Mouse (Mus musculus): ENCODE data around the gene Psmd7.
"Not testable (repeated sequence)": the region's sequence is repeated elsewhere in the genome, so short reads cannot be mapped to it uniquely, and the experiment has no call there.

The Psmd7 gene

DNA sequence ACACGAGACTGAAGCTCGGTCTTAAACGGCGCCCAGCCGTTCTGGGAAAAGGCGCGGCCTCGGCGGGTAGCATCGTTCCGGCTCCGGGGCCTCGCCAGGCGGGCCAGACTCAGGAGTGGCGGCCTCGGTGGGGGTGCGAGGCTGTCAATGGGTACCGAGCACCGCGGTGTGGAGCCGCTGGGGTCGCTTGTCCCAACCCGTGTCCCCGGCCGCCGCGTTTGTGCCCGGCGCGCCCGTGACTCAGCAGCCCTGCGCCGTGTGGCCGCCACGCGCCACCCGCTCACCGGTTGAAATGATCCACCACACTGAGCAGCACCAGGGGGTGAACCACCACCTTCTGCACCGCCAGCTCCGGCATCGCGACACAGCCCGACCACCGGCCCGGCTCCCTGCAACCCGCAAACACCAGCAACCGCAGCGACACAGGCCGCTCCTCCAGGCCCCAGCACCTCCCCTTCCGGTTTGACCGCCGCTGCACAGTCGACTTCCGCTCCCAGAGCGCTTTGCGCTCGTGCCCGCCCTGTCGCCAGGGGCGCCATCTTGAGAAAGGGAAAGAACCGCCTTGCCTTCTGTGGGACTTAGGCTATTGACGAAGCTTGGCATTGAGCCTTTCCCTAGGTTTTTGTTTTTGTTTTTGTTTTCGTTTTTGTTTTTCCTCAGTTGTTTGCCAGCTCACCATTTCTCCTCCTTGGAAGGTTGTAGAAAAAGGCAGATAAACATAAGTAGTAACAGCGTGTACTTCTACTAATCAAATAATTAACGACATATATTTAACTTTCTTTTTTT, at the start of gene Psmd7:
Psmd7 (minus strand) TSS at position 470 of the 786 bp plus-strand sequence.
- DNase-seq (ENCODE audit: low spot score in 2 of 2), result peak; percentile 87 to 88

DNA sequence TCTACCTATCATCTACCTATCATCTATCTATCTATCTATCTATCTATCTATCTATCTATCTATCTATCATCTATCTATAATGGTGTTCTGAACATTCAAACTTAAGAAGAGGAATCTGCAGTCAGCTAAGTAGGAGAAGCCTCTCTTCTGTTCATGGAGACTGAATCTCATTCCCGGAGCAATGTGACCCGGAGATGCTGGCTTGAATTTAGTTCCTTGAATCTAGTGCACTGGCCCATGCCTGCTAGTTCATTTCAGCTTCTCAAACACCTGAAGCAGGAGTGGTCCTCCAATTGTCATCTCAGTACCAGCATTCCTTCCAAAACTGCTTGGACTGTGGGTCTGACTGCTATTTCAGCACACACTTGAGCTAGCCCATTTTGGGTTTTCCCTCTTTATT, 45.5 kb upstream of the Psmd7 start:
- DNase-seq (ENCODE audit: low spot score in 2 of 2), result no peak

DNA sequence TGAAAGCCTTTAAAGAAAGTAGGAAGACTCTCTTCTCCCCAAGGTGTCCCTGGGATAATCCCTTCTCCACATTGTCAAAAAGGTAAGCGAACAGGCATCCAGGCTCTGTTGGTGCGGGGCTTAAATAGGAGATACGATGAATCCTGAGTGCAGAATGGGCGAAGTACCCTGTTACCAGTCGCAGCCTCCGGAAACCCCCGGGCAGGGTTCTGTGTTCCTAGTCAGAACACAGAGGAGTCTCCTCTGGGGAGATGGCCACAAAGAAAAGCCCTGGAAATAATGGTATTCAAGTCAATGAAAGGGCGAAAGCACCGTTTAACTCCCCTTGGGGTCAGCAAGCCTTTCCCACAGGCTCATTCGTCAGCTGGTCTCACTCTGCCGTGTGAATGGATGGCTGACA, 41.4 kb upstream of the Psmd7 start:
- DNase-seq (ENCODE audit: low spot score in 2 of 2), result no peak

DNA sequence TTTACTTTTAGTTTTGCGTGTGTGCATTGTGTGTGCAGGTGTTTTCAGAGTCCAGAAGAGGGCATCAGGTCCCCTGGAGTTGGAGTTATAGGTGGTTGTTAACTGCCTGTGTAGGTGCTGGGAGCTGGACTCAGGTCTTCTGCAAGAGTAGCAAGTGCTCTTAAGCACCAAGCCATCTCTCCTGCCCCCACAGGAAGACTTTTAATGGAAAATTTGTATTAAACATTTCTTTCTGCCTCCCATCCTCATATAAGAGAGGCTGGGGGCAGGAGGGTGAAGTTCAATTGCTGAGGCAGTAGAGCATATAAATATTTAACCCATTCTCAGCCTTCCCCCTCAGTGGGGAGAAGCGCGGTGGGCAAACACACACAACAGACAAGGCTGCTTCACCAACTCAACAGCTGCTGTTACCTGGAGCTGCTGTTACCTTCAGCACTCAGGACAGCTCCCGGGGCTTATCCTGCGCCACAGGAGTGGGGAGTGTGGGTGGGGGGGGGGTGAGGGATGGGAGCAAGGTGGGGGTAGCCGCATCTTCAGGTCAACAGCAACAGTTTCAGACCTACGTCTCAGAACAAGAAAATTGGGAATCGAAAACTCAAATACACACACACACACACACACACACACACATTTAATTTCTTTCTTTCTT, 40.4 kb upstream of the Psmd7 start:
- no peak for DNase-seq (ENCODE audit: low spot score in 2 of 2)

DNA sequence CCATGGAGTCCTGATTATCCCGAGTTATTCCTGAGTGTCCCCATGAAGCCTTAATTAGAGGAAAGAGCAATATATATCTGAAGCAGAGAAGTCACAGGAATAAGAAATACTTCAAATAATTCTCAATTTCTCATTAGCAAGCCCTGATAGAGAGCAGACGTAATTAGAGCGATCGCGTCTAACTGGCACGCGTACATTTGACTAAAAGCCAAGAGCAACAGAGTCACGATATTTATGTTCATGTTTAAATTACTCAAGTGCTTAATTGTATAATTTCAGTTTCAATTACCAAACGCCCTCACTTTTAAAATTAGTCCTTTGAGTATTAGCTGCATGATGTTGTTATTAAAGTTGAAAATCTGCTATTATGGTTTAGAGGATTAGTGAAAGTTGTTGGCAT, 39.6 kb upstream of the Psmd7 start:
- DNase-seq (ENCODE audit: low spot score in 2 of 2), result no peak

DNA sequence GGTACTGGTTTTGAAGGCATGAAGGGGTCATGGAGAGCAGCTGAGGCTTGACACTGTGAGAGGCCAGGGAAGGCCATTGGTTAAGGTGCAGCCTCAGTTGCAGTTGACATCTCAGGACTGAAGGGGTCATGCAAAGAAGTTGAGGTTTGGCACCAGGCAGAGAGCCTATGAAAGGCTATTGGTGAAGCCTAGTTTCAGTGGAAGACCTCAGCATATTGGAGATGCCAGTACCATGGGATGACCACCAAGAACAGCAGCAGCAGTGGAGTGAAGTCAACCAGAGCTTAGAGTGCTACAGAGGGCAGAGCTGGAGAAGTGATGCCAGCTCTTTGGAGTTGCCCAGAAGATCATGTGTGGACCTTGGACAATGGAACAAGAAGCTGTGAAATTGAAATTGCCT, 36.0 kb upstream of the Psmd7 start:
- DNase-seq (ENCODE audit: low spot score in 2 of 2), result not testable (repeated sequence)

DNA sequence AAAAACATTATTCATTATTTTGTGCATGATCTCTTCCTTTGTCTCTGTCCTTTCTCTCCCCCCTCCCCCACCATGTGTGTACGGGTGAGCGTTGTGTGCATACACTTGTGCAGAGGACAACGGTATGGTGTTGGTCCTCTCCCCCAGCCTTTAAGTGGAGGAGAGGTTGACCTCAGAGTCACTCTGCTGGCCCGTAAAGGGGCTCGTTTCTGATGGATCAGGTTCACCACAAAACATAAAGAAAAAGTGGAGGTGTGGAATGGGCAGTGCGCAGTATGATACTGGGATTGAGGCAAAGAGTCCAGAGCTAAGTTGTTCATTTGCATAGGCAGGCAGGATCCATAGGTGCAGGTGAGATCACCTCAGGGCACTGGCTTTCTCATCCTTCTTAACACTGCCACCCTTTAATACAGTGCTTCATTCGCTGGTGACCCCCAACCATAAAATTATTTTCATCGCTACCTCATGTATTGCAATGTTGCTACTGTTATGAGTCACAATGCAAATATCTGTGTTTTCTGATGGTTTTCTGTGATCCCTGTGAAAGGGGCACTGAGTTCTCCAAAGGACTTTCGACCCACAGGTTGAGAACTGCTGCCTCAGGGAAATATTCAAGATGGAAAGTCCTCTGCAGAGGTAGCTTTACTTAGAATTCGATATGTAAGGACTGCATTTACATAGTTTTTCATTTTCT, 33.8 kb upstream of the Psmd7 start:
- DNase-seq (ENCODE audit: low spot score in 2 of 2), result no peak

DNA sequence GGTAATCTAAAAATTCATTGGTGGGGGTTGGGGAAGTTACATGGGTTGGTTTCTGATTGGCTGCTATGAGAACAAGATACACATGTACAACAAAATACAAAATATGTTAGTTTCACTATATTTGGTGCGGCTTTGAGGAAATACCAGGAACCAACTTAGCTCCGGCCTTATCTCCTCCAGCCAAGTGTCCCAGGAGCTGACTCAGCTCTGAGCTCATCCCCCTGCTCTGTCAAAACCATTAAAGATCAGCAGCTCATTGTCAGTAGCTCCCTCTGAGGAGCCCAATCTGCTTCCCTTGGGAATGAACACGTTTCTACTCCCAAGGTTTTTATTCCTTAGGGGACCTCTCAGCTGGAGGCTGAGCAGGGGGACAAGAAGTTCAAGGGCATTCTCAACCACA, 32.9 kb upstream of the Psmd7 start:
- no peak for DNase-seq (ENCODE audit: low spot score in 2 of 2)

DNA sequence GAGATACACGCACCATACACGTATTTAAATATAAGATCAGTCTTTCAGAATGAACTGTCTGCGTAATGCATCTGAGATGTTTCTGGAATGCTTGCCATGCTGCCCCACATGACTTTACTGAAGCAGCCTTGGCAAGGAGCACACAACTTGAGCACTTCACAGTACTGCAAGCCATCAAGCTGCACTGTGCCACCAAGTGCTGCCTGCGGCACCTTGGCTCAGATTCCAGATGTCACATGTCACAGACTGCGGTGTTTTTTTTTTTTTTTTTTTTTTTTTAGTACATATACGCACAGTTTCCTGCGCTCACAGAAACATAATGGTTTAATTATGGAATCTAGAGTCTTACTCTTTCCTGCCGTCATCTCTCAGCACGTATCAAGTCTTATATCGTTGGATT, 30.2 kb upstream of the Psmd7 start:
- DNase-seq (ENCODE audit: low spot score in 2 of 2), result no peak

DNA sequence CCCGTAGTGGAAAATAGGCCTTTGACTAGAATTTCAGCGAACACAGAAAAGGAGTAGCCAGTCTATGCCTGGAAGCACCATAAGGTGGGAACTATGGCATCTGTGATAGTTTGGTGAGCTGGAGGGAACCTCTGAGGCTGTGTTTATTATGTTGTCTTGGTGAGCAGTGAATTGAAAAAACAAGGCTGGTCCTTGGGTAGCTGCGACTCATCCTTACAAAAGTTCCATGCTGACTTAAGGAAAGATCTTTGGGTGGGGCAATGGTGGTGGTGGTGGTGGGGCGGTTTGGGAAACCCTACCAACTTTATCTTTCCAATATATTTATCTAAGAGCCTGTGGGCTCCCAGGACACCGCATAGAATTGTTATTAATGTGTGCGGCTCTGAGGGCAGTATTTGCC, 25.1 kb upstream of the Psmd7 start:
- no peak for DNase-seq (ENCODE audit: low spot score in 2 of 2)

DNA sequence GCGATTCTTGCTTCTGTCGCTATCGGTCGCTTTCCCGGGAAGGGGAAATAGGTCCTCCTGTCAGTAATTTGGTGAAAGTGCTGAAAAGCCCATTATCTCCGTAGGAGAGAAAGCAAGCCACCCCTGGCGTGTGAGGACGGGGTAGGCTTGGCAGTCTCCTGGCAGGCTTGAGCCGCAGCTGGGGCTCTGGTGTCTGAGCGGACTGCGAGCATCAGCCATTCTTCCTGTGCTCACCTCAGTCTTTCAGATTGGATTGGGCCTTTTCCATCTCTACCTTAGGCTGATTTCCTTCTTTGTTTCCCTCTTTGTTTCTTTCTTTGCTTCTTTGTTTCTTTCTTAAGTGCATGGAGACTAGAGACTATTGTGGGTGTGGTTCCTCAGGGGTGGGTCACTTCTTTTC, 22.6 kb upstream of the Psmd7 start:
- no peak for DNase-seq (ENCODE audit: low spot score in 2 of 2)

DNA sequence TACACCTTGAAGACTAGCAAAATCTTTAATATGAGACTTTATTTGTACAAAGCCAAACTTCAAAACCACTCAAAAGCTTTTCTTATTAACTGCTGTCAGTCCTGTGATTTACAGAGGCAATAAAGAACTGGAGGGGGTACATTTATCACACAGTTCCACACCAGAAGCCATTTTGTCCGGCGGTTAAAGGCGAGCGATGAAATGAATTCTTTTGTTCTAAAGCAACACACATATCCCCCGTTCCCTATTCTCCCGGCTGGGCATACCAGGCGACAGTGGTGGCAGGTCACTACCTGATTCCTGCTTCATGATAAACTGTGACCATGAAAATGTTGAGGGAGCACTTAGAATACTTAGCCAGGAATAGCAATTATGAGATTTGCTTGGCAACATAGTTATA, 20.5 kb upstream of the Psmd7 start:
- no peak for DNase-seq (ENCODE audit: low spot score in 2 of 2)

DNA sequence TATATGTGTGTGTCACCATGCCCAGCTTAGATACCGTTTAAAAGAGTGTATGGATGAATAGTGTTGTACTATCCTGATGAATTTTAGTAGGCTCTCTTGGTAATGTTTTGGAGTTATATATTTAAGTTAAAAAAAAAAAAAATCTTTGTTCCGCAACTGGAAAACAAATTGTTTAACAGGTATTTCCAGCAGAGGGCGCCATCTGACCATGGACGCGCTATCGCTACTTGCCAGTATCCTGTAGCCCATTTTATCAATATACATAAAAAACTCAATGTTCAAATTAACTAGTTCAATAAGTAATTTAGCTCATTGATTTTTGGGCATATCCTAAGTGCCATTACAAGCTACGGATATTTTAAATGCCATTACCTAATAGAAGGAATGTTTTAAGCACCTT, 14.8 kb upstream of the Psmd7 start:
- DNase-seq (ENCODE audit: low spot score in 2 of 2), result no peak

DNA sequence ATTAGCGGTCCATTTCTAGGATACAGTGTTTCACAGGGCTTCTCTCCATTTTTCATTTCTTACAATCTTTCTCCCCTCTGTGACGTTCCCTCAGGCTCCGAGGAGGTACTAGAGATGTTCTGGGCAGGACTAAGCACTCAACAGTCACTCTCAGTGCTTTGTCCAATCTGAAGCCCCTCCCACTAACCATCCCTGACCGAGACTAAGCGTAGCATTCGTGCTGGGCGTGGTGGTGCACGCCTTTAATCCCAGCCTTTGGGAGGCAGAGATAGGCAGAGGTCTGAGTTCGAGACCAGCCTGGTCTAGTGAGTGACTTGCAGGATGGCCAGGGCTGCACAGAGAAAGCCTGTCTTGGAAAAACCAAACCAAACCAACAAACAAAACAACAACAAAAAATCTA, 11.4 kb upstream of the Psmd7 start:
- DNase-seq (ENCODE audit: low spot score in 2 of 2), result no peak

DNA sequence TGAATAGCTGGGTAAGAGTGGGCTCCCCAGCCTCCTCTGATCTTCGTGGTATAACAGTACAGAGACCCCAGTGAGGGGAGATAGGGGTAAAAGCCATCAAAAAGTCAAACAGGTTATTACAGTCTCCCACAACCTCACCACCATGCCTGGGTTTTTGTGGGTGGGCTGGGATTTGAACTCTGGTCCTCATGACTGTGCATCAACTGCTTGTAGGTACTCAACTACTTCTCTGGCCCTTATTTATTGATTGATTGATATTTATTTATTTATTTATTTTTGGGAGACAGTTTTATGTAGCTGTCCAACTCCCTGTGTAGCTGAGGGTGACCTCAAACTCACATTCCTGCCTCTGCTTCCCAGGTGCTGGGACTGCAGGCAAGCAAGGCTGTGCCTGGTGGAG, 9.5 kb upstream of the Psmd7 start:
- no peak for DNase-seq (ENCODE audit: low spot score in 2 of 2)

DNA sequence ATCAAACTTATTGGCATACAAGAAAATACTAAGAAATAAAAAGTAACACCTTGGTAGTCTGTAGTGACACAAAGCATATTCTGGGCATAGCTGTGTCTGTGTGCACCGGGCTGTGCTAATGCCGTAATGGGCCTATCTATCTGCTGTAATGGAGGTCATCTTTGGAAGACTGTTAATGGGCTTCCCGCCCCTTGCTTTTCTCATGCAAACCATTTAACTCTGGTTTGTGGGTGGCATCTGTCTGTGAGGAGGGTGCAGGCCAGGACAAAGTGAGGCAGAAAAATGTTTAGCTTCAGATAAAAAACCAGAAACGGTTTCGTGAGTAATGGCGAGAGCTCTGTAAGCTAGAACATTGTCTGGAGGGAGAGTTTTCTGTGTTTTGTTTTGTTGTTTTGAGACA, 6.6 kb upstream of the Psmd7 start:
- no peak for DNase-seq (ENCODE audit: low spot score in 2 of 2)

DNA sequence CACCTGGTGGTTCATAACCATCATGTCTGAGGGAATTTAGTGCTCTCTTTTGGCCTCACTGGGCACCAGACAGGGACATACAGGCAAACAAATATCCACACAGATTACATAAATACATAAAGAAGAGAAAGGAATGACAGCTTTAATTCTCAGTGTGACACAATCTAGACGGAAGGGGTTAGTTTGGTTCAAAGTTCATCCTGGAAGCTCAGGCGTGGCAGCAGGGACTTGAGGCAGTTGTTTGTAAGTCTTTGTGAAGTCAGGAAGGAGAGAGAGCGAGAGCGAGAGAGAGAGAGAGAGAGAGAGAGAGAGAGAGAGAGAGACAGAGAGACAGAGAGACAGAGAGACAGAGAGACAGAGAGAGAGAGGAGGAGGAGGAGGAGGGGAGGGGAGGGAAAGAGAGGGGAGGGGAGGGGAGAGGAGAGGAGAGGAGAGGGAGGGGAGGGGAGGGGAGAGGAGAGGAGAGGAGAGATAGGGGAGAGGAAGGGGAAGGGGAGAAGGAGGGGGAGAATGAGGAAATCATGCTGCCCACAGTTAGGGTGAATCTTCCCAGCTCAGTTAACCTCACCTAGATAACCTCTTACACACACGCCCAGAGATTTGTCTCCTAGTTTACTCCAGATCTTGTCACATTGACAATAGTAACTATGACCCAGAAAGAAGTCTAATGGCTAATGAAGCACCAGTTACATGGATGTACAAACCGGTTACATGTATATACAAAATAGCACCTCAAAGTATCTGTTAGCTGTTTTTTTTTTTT, 5.9 kb upstream of the Psmd7 start:
- DNase-seq (ENCODE audit: low spot score in 2 of 2), result no peak

DNA sequence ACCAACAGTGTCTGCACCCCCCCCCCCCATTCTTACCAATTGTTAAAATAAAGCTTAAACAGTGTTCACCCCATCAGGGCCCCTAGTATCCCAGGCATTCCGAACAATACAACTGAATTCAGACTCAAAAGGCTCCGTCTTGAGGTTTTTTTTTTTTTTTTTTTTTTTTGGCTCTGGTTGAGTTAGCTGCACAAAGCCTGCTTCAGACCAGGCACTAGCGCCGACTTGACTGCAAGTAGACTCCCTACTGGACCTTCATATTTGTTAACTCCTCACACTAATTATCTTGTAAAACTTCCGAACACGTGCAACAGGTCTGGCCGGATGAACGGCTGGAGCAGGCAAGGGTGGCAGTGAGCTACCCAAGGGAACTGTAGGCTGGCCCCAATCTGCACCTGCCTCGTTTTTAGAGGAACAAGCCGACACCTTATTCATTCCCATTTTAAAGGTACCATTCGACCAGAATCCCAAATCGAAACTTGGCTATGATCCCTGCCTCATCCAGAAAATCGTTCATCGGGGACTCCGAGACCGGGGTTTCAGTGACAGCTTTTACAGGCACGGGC, 752 bp downstream of the Psmd7 start:
- peak in 1 of 2 experiments; percentile 8 for DNase-seq (ENCODE audit: low spot score in 2 of 2)

DNA sequence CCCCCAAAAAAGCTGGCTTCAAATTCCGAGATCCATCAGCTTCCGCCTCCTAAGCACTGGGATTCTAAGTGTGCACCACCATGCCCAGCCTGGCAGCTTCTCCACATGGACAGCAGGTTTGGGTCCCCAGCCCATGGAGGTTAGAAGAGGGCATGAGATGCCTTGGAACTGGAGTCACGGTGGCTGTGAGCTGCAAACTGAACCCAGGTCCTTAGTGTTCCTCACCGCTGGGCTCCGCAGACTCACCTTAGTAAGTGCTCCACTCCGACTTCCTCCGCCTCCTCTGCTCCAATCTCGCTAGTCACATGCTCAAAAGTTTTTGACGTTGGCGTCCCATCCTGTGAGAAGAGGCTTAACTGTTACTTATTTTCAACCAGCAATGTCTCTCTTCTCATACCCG, 6.1 kb downstream of the Psmd7 start:
- no peak for DNase-seq (ENCODE audit: low spot score in 2 of 2)

DNA sequence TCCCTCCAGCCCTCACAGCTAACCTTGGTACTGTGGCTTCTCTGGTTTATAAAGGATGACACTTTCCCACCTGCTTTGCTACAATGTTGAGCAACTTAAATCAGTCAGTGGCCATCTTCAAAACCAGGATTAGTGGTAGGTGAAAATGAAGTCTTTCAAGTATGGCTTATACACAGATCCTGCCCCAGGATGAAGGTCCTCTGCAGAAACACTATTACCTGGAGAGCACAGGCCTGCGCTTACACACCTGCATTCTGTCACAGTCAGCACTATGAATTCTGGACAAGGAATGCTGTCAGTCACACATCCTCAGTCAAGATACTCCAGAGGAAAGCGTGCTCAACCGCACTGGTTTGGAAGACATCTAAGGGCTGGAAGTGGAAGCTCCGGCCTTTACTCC, 6.7 kb downstream of the Psmd7 start:
- no peak for DNase-seq (ENCODE audit: low spot score in 2 of 2)

DNA sequence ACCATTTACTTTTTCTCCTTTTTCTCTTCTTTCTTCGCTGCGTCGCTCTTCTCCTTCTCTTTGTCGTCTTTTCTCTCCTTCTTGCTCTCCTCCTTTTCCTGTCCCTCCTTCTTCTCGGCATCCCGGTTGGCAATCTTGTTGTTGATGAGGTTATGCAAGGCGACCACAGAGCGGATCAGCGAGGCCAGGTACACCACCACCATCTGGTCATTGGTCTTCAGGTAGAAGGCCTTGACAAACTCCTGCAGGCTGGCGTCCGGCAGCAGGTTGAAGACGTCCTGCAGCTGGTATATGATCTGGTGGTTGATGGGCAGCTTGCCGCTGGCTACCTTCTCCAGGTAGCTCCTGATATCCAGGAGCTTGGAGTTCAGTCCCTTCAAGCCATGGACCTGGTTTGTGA, 7.4 kb downstream of the Psmd7 start:
- DNase-seq (ENCODE audit: low spot score in 2 of 2), result no peak

DNA sequence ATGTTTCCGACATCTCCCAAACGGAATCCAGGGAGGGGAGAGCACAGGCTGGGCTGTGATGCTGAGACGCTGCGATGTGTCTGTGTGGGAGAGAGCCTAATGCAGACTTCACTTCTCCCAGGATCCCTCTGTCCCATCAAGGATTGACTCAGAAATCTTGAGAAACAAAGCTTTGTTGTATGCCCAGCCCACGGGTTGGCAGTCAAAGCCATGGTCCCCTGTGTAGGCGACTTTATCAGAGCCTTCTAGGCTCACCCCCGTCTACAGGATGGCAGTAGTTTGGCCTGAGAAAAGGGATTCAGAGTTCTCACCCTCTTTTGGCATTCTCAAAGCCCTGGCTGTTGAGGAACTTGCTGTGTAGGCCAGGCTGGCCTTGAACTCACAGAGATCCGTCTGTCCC, 9.7 kb downstream of the Psmd7 start:
- peak in 1 of 2 experiments; percentile 18 for DNase-seq (ENCODE audit: low spot score in 2 of 2)

Measured in right cerebral cortex, postnatal 36 days (tissue).